11 mouse cellular contexts compared by ENCODE assay signal in genomic region chr9:32699391-32699841, GRCm38 (mm10).
A peak's percentile ranks its signal among the peaks of the same experiment; 100 is the strongest.
DNase-seq lines count a peak whose midpoint lies in the region; ATAC-seq and TF ChIP-seq lines count a peak whose summit lies in the region.
"Had no signal": no experiment of that assay in that cellular context is flagged by ENCODE, and none has a peak within 500 bp of the region (broad histone marks: within the 10 kb centered on the region; RNA-seq: fewer than 3 reads in every experiment).

No protein-coding gene starts in this region.

- TF ChIP-seq EP300 in heart, adult 2 months (IDR thresholded peaks at IDR 0.05; ENCODE audit: insufficient read depth, low read depth, low read length), result no peak

- 35% methylated on average over 8 of the region's 8 CpGs for WGBS in heart, adult 2 months
- 72% methylated on average over 8 of the region's 8 CpGs for WGBS in neural tube, embryonic 12.5 days
- WGBS in liver, embryonic 11.5 days, result 69% methylated on average over 8 of the region's 8 CpGs

- peak overlapping the region; percentile 50 for H3K4me3 ChIP-seq in heart, adult 2 months
- H3K4me3 ChIP-seq in neural tube, embryonic 12.5 days, result no peak overlapping the region
- no peak overlapping the region; the same call in none of the 2 replicates for H3K4me3 ChIP-seq in liver, embryonic 11.5 days (ENCODE audit: low read depth, low read length)
- H3K4me3 ChIP-seq: erythroblast, embryonic 14.5 days; left cerebral cortex, adult 2 months had no signal

- H3K9ac ChIP-seq in heart, adult 2 months (ENCODE audit: low read depth, low read length), result peak overlapping the region; percentile 76
- no peak overlapping the region for H3K9ac ChIP-seq in neural tube, embryonic 12.5 days
- H3K9ac ChIP-seq in liver, embryonic 11.5 days (ENCODE audit: low read depth, low read length), result 0 out of 2 replicates have a peak overlapping the region, but pooled peaks have one; percentile 7

- H3K79me2 ChIP-seq in heart, adult 2 months (replicated peaks; ENCODE audit: control insufficient read depth, insufficient read depth, low read length), result peaks cover 3% of the 10 kb centered on the region; the same call in 1 of the 2 replicates

- H3K36me3 ChIP-seq in heart, adult 2 months (ENCODE audit: control insufficient read depth, insufficient read depth, low read length), result peaks cover 23% of the 10 kb centered on the region
- no peaks in the 10 kb centered on the region for H3K36me3 ChIP-seq in neural tube, embryonic 12.5 days
- no peaks in the 10 kb centered on the region for H3K36me3 ChIP-seq in liver, embryonic 11.5 days (ENCODE audit: control insufficient read depth, insufficient read depth, low read length)

- intact Hi-C loops in heart, adult 2 months (cut with DNase I), result loop anchor here (10.0 kb wide), 1 partner anchor 295 kb away; no protein-coding TSS in a partner anchor
- intact Hi-C loops in heart, postnatal 25 days (cut with DNase I), result loop anchor here (5.0 kb wide), 2 partner anchors 43 to 243 kb away; no protein-coding TSS in a partner anchor

- peak overlapping the region; percentile 14 for H3K4me2 ChIP-seq in neural tube, embryonic 12.5 days (replicated peaks)
- H3K4me2 ChIP-seq in liver, embryonic 11.5 days, result peak overlapping the region; percentile 49

- no peak for DNase-seq in heart, adult 2 months
- DNase-seq in heart, postnatal 25 days (ENCODE audit: low spot score), result no peak
- no peak for DNase-seq in neural tube, embryonic 10.5 days (ENCODE audit: extremely low spot score, low spot score)
- DNase-seq in liver, embryonic 11.5 days (ENCODE audit: low spot score), result no peak
- no peak for DNase-seq in embryo, embryonic 9.5 days (ENCODE audit: extremely low spot score)
- no peak for DNase-seq in right cerebral cortex, postnatal 25 days
- DNase-seq: adrenal gland, postnatal 36 days had no signal

- peak overlapping the region; percentile 67 for H3K27ac ChIP-seq in heart, adult 2 months
- H3K27ac ChIP-seq in neural tube, embryonic 12.5 days, result no peak overlapping the region
- no peak overlapping the region for H3K27ac ChIP-seq in liver, embryonic 11.5 days (ENCODE audit: low read depth, low read length)
- H3K27ac ChIP-seq: left cerebral cortex, adult 2 months had no signal

- no peak for TF ChIP-seq POLR2A in heart, adult 2 months (IDR thresholded peaks at IDR 0.05; ENCODE audit: insufficient read depth, low read depth, low read length)

- peaks cover 11% of the 10 kb centered on the region for H3K4me1 ChIP-seq in heart, adult 2 months (ENCODE audit: control insufficient read depth, insufficient read depth, low read length)
- H3K4me1 ChIP-seq in neural tube, embryonic 12.5 days, result peaks cover 11% of the 10 kb centered on the region; the same call in 1 of the 2 replicates
- H3K4me1 ChIP-seq in liver, embryonic 11.5 days (replicated peaks; ENCODE audit: control insufficient read depth, insufficient read depth, low read length), result no peaks in the 10 kb centered on the region; the same call in 1 of the 2 replicates

- no peaks in the 10 kb centered on the region for H3K9me3 ChIP-seq in neural tube, embryonic 12.5 days
- no peaks in the 10 kb centered on the region for H3K9me3 ChIP-seq in liver, embryonic 11.5 days (ENCODE audit: control insufficient read depth, low read length)

- TF ChIP-seq CTCF in heart, adult 2 months (IDR thresholded peaks at IDR 0.05), result no peak

- no peak for ATAC-seq in neural tube, embryonic 12.5 days (ENCODE audit: low FRiP score, low read depth)
- ATAC-seq in liver, embryonic 11.5 days (replicated peaks; ENCODE audit: low FRiP score), result no peak
- ATAC-seq in megakaryocyte, adult 5-6 weeks (ENCODE audit: poor library complexity, severe bottlenecking), result no peak

- H3K27me3 ChIP-seq in heart, adult 2 months (ENCODE audit: control insufficient read depth, insufficient read depth, low read length), result no peaks in the 10 kb centered on the region
- H3K27me3 ChIP-seq in neural tube, embryonic 12.5 days (replicated peaks), result peaks cover 19% of the 10 kb centered on the region
- H3K27me3 ChIP-seq in liver, embryonic 11.5 days (replicated peaks; ENCODE audit: control insufficient read depth, insufficient read depth, low read length), result no peaks in the 10 kb centered on the region
